Mouse (Mus musculus): Measurements from ENCODE around the gene Mesp1. TPM values are rescaled to one million over a fixed set of nuclear protein-coding genes. Genes with fewer than 3 reads are reported as not detected.
A peak's percentile ranks its signal among the peaks of the same experiment; 100 is the strongest.

Mesp1 gene
- not detected for total RNA-seq (2021)
- long read RNA-seq, experiment 1: 0 reads
- long read RNA-seq, experiment 2: 0 reads

DNA sequence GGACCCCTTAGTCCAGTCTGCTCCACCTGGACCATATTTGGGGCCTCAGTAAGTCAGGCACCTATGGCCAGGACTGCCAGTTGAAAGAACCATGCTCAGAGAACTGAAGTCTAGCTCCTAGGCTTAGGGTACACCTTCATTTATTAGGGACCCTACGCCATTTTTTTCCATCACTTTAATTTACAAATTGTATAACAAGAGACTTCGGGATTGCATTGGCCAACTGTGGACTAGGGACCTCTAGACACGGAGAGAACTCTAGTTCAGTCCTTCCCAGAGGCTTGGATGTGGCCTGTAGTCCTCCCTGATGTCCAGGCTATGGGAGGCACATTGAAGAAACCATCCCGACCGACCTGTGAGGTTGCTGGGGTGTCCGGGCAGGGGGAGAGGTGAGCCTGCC, at the start of gene Mesp1:
Gene Mesp1 (minus strand): TSS at position 101 of the 400 bp plus-strand sequence.
- no peak for DNase-seq

DNA sequence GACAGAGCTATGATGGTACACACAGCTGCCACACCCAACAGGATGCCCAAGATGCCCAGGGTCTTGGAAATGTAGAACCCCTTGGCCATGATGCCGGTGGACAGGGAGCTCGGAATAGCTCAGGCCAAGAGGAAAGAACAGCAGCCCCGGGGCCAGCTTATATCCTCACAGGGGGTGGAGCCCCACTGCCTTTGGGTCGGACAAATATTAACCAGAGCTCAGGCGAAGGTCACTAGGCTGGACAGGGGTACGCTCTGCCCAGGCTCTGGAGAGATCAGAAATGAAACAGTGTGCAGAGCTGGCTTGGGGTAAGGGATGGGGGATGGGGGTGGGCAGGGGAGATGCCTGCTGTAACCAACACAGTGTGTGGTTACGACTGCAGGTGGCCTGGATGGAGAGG, 48.6 kb upstream of the Mesp1 start:
- no peak for DNase-seq

- DNase-seq: no peak
These were observed 43.7 kb upstream of the Mesp1 start for GRCm38 (mm10) chr7:79837247-79837646.

- DNase-seq: no peak
These were observed 41.6 kb upstream of the Mesp1 start for GRCm38 (mm10) chr7:79835196-79835595.

DNA sequence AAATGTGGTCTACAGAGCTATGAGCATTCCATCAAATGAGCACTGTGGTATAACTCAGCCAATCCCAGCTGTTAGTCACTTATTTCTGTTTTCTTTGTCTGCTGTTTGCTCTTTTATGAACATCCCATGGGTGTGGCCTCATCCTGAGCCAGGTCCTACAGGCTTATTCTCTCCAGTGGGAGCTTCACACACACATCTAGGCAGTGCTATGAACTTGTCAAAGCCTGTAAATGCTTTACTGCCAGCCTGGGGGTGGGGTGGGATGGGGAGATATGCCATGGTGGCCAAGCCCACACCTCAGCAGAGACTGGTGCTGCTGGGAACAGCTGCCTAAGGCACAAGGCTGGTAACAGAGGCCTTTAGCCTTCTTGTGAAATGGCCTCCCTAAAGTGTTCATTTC, 39.4 kb upstream of the Mesp1 start:
- DNase-seq: no peak

DNA sequence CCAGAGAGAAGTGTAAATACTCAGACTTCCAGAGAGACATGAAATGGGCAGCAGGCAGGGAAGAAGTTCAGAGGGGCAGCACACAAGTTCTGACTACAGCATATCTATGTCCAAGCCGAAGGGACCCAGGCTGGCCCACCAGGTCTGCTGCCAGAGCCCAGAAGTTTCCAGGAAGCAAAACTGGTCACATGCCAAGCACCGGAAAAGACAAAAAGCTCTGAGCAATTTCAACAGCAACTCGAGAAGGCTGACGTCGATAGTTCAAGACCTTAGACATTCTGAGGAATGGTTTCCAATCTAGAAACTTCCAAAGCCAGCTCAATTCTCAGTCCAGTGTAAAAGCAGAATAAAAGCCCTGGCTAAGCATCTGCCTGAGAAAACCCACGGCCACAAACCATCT, 38.0 kb upstream of the Mesp1 start:
- no peak for DNase-seq

DNA sequence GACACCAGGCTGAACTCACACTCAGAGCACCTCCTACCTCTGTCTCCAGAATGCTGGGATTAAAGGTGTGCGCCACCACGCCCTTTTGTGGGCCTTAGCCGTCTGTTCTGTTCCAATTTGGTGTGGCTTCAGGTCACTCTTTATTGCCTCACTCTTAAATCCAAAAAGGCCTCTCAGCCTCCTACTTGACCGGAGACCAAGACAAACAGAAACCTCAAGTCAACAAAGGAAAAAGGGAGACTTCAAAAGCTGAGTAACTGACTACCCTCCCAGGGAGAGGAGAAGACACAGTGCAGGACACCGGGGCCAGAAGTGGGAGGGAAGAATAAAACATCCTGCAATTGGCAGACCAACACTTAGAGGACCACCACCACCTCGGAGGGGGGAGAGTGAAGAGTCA, 37.6 kb upstream of the Mesp1 start:
- no peak for DNase-seq

DNA sequence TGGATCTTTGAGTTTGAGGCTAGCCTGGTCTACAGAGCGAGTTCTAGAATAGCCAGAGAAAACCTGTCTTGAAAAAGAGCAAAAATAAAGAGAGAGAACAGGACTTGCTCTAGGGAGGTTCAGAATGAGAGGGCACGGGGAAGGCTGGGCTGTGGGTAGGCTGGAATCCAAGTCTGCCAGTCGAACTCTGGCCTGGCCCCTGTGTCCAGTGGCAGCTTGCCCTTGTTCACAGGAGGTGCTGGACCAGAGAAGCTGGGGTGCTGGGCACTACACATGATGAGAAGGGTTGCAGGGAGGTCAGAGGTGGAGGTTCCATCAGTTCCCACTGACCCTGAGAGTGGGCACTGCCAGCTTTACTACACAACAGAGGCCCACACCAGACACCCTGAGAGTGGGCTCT, 34.8 kb upstream of the Mesp1 start:
- DNase-seq: no peak

DNA sequence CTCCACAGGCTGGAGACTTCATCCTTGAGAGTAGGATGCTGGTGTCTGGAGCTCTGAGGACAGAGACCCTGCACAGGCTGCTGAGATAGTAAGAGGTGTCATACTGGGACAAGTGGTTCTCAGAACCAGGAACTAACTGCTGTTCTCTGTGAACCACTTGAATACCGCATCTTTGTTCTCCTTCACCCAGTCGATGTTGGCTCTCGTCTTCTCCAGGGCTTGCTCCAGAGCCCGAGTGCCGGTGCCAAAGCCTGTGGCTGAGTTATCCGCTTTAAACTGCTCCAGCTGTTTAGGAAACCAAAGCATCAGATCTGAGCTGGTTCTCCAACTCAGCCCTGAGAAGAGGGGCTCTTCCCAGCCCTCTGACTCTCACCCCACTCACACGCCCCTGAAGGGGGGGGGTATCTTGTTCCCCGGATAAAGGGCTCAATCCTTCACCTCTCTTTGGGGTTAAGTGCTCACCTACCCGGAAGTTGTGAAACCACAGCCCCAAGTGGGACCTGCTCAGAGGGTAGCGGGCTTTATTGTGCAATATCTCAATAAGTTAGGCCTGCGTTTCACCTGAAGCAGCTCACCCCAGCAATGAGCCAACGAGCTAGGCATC, 28.6 kb upstream of the Mesp1 start:
- DNase-seq: no peak

DNA sequence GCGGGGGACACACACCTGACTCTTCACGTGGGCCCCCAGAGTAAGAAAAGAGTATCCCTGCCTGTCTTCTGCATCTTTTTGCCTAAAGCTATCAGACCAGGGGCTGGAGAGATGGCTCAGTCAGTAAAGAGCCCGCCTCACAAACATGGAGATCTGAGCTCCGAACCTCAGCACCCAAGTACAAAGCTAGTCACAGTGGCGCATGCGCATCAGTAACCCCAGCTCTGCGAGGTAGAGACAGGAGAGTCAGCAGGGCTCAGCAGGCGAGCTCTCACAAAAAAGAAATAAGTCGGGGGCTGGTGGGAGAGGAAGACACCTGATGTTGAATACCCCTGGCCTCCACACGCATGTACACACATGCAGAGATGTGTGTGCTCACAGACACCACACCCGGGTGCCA, 26.4 kb upstream of the Mesp1 start:
- DNase-seq: no peak

- no peak for DNase-seq
These were observed 25.9 kb upstream of the Mesp1 start for GRCm38 (mm10) chr7:79819515-79819914.

DNA sequence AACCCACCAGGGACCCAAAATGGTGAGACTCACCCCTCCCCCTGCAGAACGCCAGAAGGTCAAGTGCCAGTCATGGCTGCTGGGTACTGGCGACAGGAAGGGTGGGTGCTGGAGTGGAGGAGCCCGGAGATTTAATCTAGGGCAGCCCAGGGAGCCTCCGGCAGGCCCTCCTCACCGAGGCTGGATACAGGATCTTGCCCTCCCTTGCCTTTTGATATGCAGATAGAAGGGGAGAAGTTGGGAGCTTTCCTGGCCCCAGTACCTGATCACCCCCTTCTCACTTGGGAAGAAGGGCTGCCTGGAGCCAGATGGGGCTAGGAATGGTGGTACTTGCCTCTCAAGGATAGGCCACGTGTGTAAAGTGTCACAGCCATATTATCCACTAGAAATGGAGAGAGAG, 24.7 kb upstream of the Mesp1 start:
- no peak for DNase-seq

DNA sequence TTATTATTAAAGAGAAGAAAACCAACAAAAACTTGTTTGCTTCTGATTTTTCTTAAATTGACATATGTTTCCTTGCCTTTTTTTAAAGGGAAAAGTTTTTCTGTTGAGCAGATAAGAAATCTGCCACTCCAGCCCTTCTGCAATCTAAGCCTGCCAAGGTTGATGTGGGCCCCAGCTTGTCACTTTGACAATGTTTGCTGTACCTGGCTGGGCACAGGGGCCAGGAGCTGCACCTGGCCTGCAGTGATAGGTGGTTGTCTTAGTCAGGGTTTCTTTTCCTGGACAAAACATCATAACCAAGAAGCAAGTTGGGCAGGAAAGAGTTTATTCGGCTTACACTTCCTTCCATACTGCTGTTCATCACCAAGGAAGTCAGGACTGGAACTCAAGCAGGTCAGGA, 19.8 kb upstream of the Mesp1 start:
- DNase-seq: no peak

- DNase-seq: peak; percentile 79
These were observed 17.3 kb upstream of the Mesp1 start, which contains the start of gene Mesp2 for GRCm38 (mm10) chr7:79810611-79811506. Gene Mesp2, plus strand, starts transcription at chr7:79810727.

DNA sequence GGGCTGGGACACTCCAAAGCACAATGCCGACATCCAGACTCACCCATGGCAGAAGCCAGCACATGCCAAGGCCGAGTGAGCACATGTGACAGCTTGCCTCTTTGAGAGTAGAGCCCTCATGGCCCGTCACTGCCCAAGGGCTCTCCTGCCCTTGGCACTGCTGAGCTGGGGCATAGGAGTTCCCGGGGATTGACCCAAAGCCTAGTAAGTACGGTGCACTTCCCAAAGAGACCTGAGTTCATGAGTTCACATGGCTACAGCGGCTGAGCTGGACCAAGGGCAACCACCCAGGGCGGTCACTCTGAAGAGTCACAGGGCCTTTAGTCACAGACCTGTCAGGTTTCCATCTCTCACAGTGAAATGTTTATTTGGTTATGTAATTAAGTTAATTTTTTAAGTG, 15.0 kb upstream of the Mesp1 start:
- DNase-seq: no peak

DNA sequence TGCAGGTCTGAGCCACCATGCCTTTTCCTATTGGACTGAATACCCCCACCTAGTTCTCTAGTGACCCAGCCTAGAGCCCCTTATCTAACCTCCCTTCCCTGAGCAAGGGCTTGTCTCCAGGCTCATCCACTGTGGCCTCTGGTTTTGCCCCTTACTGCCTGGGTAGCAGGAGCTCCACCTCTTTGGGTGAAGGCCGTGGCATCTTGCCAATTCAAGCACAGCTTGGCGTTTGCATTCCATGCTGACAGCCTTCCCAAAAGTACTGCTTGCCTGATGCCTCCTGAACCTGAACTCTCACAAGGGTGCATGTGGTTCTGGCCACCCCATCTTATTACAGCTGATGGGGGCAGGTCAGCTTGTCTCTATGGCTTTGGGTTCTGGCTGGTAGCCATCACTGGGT, 10.3 kb upstream of the Mesp1 start:
- no peak for DNase-seq

DNA sequence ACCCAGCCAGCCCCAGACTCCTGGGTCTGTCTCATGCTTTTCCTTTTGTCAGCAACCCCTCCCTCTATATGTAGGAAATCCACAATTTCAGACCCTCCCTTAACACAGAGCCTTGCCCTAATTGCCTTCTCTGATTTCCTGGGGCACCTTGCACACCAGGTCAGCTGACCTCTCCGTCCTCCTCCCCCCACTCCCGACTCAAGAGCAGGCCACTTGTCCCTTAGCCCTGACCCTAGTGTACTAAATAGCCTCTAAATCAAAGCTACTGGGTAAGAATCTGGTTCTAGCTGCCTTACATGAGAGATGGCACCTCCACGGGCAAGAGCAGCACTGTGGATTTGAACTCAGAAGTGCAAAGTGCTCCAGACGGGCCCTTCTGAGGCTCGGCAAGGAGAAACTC, 8.4 kb upstream of the Mesp1 start:
- no peak for DNase-seq

- no peak for DNase-seq
These were observed 7.8 kb upstream of the Mesp1 start for GRCm38 (mm10) chr7:79801391-79801790.

GRCm38 (mm10) chr7:79800336-79800735, 6.7 kb upstream of the Mesp1 start:
- no peak for DNase-seq

DNA sequence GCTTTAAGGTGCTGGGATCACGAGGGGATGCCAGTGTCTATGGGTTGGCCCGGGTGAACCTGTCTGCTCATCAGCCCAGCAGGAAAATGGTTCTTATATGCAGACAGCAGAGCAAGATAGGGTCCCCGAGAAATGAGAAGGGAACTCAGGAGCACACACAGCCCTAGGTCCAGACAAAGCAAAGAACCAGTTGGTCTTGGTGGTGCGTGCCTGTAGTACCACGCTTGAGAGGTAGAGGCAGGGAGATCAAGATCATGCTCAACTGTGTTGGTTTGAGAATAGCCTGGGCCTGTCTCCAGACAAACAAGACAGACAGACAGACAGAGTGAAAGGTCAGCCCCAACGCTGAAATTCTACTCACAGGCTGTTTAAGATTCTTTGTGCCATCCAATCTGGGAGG, 5.9 kb upstream of the Mesp1 start:
- no peak for DNase-seq

DNA sequence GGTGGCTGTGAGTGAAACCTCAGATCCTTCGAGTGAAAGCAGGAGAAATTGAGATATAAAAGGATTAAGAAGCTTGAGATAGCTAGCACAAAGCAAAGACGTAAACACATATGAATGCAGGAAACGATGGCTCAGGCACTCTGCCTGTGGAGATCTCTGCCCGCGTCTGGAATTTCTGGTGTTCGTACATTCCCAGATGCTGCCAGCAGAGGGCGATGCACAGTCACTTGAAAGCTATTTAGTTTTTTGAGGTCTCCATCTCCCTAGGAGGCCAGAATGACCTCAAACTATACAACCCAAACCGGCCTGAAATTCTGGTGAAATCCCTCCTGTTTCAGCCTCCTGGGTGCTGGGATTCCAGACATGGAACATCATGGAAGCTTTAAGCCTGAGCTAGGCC, 5.5 kb upstream of the Mesp1 start:
- peak; percentile 83 for DNase-seq

DNA sequence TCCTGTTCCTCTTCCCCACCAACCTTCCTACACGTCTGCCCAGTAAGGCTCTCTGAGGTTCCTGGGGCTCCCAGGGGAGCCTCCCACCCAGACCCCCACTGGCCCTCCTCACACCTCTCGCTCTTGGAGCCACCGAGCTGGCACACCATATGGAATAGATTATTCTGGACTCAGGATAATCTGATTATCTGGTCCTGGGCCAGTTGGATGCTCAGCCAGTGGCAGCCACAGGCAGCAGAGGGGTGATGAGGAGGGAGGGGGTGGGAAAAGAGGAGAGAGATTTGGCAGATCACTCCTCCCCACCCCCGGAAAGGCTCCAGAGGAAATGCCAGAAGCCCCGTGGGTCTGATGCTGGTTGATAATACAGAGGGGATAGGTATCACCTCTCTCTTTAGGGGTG, 5.0 kb upstream of the Mesp1 start:
- no peak for DNase-seq

DNA sequence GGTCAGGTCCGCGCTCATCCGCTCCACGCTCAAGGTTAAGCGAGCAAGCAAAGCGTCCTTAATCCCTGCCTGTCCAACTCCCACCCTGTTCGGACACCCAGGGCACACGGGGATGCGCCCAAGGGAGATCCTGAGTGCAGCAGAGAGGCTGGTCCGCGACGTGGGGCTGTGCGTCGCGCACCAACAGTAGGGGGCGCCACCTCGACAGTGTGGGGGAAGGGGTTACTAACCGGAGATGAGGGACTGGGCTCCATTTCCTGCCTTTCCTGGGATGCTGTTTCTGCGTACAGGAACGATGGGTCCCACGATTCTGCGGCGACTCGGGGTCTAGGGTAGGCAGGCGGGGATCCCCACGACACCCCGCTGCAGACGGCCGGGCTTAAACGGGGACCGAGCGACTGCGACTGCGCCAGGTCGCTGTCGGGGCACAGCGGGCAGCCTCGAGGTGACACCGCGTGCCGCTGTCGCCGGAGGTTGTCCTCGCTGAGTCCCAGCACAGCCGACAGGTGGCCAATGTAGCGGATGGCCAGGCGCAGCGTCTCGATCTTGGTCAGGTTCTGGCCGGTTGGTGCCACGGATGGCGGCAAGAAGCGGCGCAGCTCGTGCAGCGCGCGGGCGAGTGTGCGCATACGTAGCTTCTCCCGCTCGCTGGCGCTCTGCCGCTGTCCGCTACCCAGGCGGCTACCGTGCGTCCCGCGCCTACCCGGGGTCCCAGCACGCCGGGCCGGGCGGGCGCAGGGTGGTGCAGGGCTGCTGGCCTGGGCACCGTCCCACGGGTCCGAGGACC, 760 bp downstream of the Mesp1 start:
- DNase-seq: peak; percentile 43

Data from gastrocnemius, postnatal 10 days (tissue).